Mouse (Mus musculus) megakaryocyte, adult 5-6 weeks (primary cell): ENCODE results near the gene Pla2g5. TPM values are rescaled to one million over a fixed set of nuclear protein-coding genes. Genes with fewer than 3 reads are reported as not detected.

Experiments
- ATAC-seq: 2 replicates; pipeline ENCODE4 v1.8.0; 2016; ENCODE audit warnings: mild to moderate bottlenecking, inconsistent platforms; ENCODE audit not compliant: poor library complexity, severe bottlenecking
- total RNA-seq, 2 experiments: library from RNA; stranded (forward) in 1 of 2; stranded (reverse) in 1 of 2; fragments of 153-499, 151-499 nt in 1 of 2; fragments of 221-1000, 200-1000 nt in 1 of 2; gene quantifications; 2 replicates each; pipeline versions ENCODE4 v1.2.3 to v1.2.4; 2015 to 2017

The Pla2g5 gene
- total RNA-seq, 2 experiments from 2014 or later, result not detected

DNA sequence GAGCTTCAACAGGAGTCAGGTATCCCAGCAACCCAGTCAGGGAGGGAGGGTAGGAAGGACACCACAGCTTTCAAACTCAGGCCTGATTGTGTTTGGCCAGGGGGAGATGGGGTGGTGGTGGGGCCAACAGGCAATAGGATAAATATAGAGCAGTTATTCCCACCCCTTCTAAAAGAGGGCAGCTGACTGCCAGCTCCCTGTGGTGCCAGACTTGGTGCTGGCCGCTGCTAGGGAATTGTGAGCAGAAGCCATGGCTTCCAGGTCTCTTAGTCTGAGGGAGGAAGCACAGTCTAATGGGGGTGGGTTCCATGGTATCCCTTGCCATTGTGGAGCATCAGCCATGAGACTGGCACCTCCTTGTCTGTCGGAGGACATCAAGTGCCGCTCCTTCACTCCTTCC lies 109.7 kb downstream of the Pla2g5 start:
- no peak for ATAC-seq

DNA sequence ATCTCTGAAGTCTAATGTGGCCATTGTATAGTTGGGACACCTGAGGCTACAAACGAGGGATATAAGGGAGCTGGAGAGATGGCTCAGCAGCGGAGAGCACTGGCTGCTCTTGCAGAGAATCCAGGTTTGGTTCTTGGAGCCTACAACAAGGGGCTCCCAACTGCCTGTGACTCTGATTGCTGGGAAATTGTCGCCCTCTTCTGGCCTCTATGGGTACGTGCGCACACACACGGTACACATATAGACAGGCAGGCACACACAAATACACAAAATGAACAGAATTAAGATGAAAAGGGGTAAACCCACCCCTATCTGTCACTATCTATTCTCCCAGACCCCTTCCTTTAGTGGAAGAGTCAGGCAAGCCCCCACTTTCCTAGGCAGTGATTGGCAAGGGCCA lies 110.7 kb downstream of the Pla2g5 start:
- no peak for ATAC-seq

Other genes starting within 250 kb of the Pla2g5 start
- not detected in 2 replicates for gene Vwa5b1, start 227.6 kb downstream of the Pla2g5 start, total RNA-seq (2015)
- gene Vwa5b1, start 227.6 kb downstream of the Pla2g5 start, total RNA-seq (2017), result not detected in 2 replicates
- gene Pla2g2c, start 138.7 kb downstream of the Pla2g5 start, total RNA-seq (2015), result not detected in 2 replicates
- gene Pla2g2c, start 138.7 kb downstream of the Pla2g5 start, total RNA-seq (2017), result not detected in 2 replicates
- gene Ubxn10, start 126.3 kb downstream of the Pla2g5 start, total RNA-seq (2015), result not detected in 2 replicates
- not detected in 2 replicates for gene Ubxn10, start 126.3 kb downstream of the Pla2g5 start, total RNA-seq (2017)
- gene Pla2g2f, start 105.9 kb downstream of the Pla2g5 start, total RNA-seq (2015), result not detected in 2 replicates
- gene Pla2g2f, start 105.9 kb downstream of the Pla2g5 start, total RNA-seq (2017), result not detected in 2 replicates
- gene Pla2g2d, start 87.7 kb downstream of the Pla2g5 start, total RNA-seq (2015), result not detected in 2 replicates
- not detected in 2 replicates for gene Pla2g2d, start 87.7 kb downstream of the Pla2g5 start, total RNA-seq (2017)
- not detected in 2 replicates for gene Gm13030, start 10.5 kb upstream of the Pla2g5 start, total RNA-seq (2015)
- not detected in 2 replicates for gene Gm13030, start 10.5 kb upstream of the Pla2g5 start, total RNA-seq (2017)
- gene Pla2g2e, start 14.5 kb upstream of the Pla2g5 start, total RNA-seq (2015), result not detected in 2 replicates
- gene Pla2g2e, start 14.5 kb upstream of the Pla2g5 start, total RNA-seq (2017), result not detected in 2 replicates
- 3.3 TPM in 2 replicates for gene Otud3, start 50.5 kb upstream of the Pla2g5 start, total RNA-seq (2015)
- gene Otud3, start 50.5 kb upstream of the Pla2g5 start, total RNA-seq (2017), result 9.5 TPM in 2 replicates
- gene Rnf186, start 103.6 kb upstream of the Pla2g5 start, total RNA-seq (2015), result not detected in 2 replicates
- gene Rnf186, start 103.6 kb upstream of the Pla2g5 start, total RNA-seq (2017), result not detected in 2 replicates
- 5.2 and 7.0 TPM in 2 replicates for gene Tmco4, start 109.4 kb upstream of the Pla2g5 start, total RNA-seq (2015)
- gene Tmco4, start 109.4 kb upstream of the Pla2g5 start, total RNA-seq (2017), result 17.6 TPM in 2 replicates
- gene Htr6, start 212.1 kb upstream of the Pla2g5 start, total RNA-seq (2015), result not detected in 2 replicates
- not detected in 2 replicates for gene Htr6, start 212.1 kb upstream of the Pla2g5 start, total RNA-seq (2017)
- not detected in 2 replicates for gene Nbl1, start 229.5 kb upstream of the Pla2g5 start, total RNA-seq (2015)
- 0.15 TPM in 1 of 2 replicates, not detected in the other for gene Nbl1, start 229.5 kb upstream of the Pla2g5 start, total RNA-seq (2017)